Mouse (Mus musculus) hindbrain, embryonic 15.5 days (tissue): ENCODE measurements around the gene Cog3. TPM values are rescaled to one million over a fixed set of nuclear protein-coding genes. Genes with fewer than 3 reads are reported as not detected.

ENCODE experiments used
- ATAC-seq: fragments of 200-750 bp; cut with Nextera tagmentation; 2 replicates; pipeline ENCODE4 v1.8.0; 2017; ENCODE audit warnings: low read depth, moderate number of reproducible peaks, moderate TSS enrichment; ENCODE audit not compliant: low FRiP score
- H3K27ac ChIP-seq: fragments of 300-500 bp; sonication (generic); replicated peaks from 2 replicates; pipeline ENCODE4 v1.5.1; 2015; ENCODE audit warnings: mild to moderate bottlenecking, inconsistent platforms
- H3K27me3 ChIP-seq: fragments of 300-500 bp; sonication (generic); 2 replicates; pipeline ENCODE4 v1.6.1; 2015; ENCODE audit warnings: control low read depth, inconsistent platforms
- H3K36me3 ChIP-seq: fragments of 300-500 bp; sonication (generic); 2 replicates; pipeline ENCODE4 v1.6.1; 2015; ENCODE audit warnings: control low read depth, inconsistent platforms
- H3K4me1 ChIP-seq: fragments of 300-500 bp; sonication (generic); replicated peaks from 2 replicates; pipeline ENCODE4 v1.6.1; 2015; ENCODE audit warnings: control low read depth, inconsistent platforms
- H3K4me2 ChIP-seq: fragments of 300-500 bp; sonication (generic); 2 replicates; pipeline ENCODE4 v1.6.1; 2015; ENCODE audit warnings: moderate library complexity, mild to moderate bottlenecking, inconsistent platforms
- H3K4me3 ChIP-seq: fragments of 300-500 bp; sonication (generic); 2 replicates; pipeline ENCODE4 v1.5.1; 2015; ENCODE audit warnings: mild to moderate bottlenecking, inconsistent platforms
- H3K9ac ChIP-seq: fragments of 300-500 bp; sonication (generic); 2 replicates; pipeline ENCODE4 v1.6.1; 2015; ENCODE audit warnings: inconsistent platforms
- H3K9me3 ChIP-seq: fragments of 300-500 bp; sonication (generic); 2 replicates; pipeline ENCODE4 v1.6.1; 2016; ENCODE audit warnings: control low read depth, inconsistent platforms
- WGBS: fragments of 180-500 bp; shearing (Covaris S2); methylation state at CpG from one replicate; pipeline ENCODE4 v1.1.7; 2015; 5-methylcytosine and 5-hydroxymethylcytosine counted together
- polyA plus RNA-seq: library from polyadenylated mRNA; unstranded; fragments of >200 nt; fragmentation: Nextera tagmentation; extraction: Ambion mirVana; gene quantifications from 2 replicates; pipeline ENCODE4 v1.2.1, GENCODE M21; 2015

Cog3 gene
- 17.7 and 18.2 TPM in 2 replicates for polyA plus RNA-seq

DNA sequence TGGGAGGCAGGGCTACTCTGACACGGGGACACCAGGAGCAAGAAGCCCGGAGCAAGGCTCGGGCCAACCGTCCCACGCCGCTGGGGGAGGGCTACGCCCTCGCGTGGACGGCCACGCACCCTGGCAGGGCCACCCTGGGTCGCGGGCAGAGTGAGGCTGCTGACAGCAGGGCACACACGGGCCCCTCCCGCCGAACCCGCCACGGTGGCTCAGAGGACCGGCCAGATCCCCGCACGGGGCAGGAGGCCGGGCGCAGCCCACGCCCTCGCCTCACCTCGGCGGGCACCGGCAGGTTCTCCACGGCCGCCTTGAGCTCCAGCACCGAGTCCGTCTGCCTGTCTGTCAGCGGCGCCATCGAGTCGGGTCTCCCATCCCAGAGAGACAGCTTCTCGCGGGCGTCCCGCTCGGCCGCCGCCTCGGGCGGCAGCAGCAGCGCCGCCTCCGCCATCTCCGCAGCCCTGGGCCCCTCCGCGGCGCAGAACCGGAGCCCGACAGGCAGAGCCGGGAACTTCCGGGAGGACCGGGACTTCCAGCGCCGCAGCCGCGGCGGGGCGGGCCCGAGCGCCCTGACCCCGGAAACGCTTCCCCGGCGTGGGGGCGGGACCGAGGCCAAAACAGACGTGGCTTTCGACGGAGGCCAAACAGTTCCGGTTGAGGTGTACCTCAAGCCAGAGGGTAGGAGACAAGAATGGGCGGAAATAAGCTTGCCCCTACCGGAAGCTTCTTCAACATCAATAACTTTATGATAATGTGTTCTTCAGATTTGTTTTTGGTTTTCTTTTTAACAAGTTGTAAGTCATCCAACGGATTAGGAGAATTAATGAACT, at the start of gene Cog3:
Cog3 (minus strand) TSS at position 527 of the 827 bp plus-strand sequence.
- no peaks in the 10 kb centered on the region for H3K27me3 ChIP-seq
- H3K9ac ChIP-seq: peak within 1 kb of the TSS; percentile 82
- H3K27ac ChIP-seq: peak within 1 kb of the TSS; percentile 84
- peak within 1 kb of the TSS; percentile 75 for H3K4me2 ChIP-seq
- peak; percentile 98 for ATAC-seq
- no peaks in the 10 kb centered on the region for H3K36me3 ChIP-seq
- H3K4me1 ChIP-seq: peaks cover 26% of the 10 kb centered on the region
- no peaks in the 10 kb centered on the region for H3K9me3 ChIP-seq
- H3K4me3 ChIP-seq: peak within 1 kb of the TSS; percentile 84
- under 1% methylated on average over 78 of the region's 78 CpGs for WGBS

DNA sequence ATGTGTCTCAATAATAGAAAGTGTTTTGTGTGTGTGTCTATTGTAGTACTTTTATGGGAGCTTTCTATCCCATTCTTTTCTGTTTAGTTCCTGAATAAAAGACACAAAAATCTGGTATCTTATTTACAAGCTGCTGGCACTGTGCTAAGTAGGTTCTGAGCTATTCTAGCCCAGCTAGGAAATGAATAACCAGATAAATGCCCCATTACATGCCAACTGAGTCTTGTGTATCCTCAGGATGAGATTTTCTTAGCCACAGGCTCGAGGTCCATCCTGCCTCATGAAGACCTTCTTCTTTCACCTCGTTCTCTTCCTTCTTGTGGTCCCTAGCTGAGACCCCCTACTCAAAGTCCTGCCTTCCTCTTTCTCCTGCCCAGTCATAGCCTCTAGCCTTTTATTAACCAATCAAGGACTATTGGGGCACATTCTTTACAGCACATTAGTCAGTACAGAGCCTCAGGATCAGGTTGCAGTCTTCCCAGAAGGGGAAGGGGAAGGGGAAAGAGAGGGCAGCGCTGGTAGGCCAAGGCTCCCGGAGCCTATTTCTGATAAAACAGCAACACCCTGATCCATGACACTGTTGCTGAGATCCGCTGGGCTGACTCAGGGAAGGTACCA, 43.6 kb upstream of the Cog3 start:
- no peaks in the 10 kb centered on the region for H3K27me3 ChIP-seq
- H3K4me3 ChIP-seq: no peak overlapping the region
- no peak overlapping the region for H3K4me2 ChIP-seq
- no peaks in the 10 kb centered on the region for H3K36me3 ChIP-seq
- H3K9ac ChIP-seq: no peak overlapping the region
- H3K9me3 ChIP-seq: no peaks in the 10 kb centered on the region
- WGBS: 57% methylated on average over 5 of the region's 5 CpGs
- no peaks in the 10 kb centered on the region for H3K4me1 ChIP-seq
- no peak overlapping the region for H3K27ac ChIP-seq
- no peak for ATAC-seq

DNA sequence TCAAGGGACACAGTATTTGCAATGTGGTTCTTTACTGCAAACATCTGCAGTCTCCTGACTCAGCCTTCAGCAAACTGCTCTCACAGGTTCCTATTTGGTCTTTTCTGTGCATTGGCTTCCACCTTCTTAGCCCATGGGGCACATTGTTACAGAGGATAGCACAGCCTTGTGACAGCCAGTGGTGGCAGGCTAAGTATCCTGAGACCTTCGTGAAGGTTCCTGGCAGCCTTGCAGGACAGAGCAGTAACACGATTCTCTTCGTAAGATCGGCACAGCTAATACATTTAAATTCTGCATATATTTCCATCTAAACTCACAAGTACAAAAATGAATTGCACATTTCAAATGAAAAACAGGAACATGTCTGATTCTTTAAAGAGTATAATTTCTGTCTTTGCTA, 41.6 kb upstream of the Cog3 start:
- Histone ChIP-seq H3K9me3 (no peaks in the 10 kb centered on the region), H3K9ac (no peak overlapping the region), H3K27me3 (no peaks in the 10 kb centered on the region), H3K36me3 (no peaks in the 10 kb centered on the region), H3K4me2 (no peak overlapping the region), H3K4me3 (no peak overlapping the region), H3K4me1 (no peaks in the 10 kb centered on the region), H3K27ac (no peak overlapping the region)
- 91% methylated on average over 4 of the region's 4 CpGs for WGBS
- ATAC-seq: no peak

DNA sequence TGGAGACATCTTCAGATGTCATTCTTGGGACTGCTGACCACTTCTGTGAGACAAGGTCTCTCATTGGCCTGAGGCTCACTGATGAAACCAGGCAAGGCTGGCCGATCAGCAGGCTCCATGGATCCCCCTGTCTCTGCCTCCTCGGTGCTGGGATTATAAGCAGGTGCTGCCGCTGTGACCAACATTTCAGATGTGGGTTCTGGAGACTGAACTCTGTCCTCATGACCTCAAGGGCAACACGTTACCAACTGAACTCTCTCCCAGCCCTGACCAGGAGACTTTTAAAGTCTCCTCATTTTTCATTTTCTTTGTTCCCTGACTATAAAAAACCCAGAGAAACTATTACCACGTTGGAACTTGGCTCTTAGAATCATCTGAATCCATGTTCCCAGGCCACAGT, 40.4 kb upstream of the Cog3 start:
- Histone ChIP-seq H3K4me3 (no peak overlapping the region), H3K9me3 (no peaks in the 10 kb centered on the region), H3K27ac (no peak overlapping the region), H3K9ac (no peak overlapping the region), H3K4me1 (no peaks in the 10 kb centered on the region), H3K27me3 (no peaks in the 10 kb centered on the region), H3K36me3 (no peaks in the 10 kb centered on the region), H3K4me2 (no peak overlapping the region)
- ATAC-seq: no peak
- 74% methylated on average over 5 of the region's 5 CpGs for WGBS

DNA sequence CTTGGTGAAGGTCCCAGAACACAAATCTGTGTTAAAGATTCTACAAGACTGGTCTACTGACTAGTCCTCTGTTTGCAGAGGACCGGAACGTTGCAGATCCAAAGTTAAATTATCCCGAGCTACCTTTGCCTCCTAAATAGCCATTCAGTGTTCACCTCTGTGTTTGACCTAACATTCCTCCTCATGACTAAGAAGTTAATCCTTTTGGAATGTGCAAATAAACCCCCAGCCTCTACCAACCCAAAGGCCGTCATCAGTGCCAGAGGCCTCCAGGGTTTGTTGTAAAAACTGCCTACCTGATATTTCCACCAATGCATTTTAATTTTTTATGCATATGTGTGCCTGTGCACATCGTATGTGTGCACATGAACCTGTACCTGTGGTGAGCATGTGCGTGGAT, 40.0 kb upstream of the Cog3 start:
- 90% methylated on average over 6 of the region's 6 CpGs for WGBS
- Histone ChIP-seq H3K4me2 (no peak overlapping the region), H3K27ac (no peak overlapping the region), H3K9me3 (no peaks in the 10 kb centered on the region), H3K27me3 (no peaks in the 10 kb centered on the region), H3K4me1 (no peaks in the 10 kb centered on the region), H3K4me3 (no peak overlapping the region), H3K36me3 (no peaks in the 10 kb centered on the region), H3K9ac (no peak overlapping the region)
- no peak for ATAC-seq

DNA sequence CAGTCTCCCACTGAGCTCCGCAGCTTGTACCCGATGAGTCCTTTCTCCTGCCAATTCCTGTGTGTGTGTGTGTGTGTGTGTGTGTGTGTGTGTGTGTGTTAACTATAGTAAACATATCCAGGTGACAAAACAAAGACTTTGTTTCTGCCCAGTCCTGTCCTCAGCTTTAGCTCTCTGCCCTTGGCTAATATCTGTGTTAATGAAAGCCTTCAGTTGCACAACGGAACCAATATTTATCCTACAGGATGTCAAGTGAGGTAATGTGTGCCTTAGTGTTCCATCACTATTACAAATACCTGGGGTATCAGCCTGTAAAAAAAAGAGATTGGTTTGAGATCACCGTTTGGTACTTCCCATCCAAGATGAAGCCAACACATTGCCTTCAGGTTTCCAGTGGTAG, 38.8 kb upstream of the Cog3 start:
- H3K36me3 ChIP-seq: no peaks in the 10 kb centered on the region
- no peak overlapping the region for H3K4me2 ChIP-seq
- no peak overlapping the region for H3K9ac ChIP-seq
- H3K4me1 ChIP-seq: no peaks in the 10 kb centered on the region
- H3K27ac ChIP-seq: no peak overlapping the region
- ATAC-seq: no peak
- WGBS: 87% methylated on average over 4 of the region's 4 CpGs
- H3K9me3 ChIP-seq: no peaks in the 10 kb centered on the region
- peaks cover 4% of the 10 kb centered on the region; the same call in 1 of the 2 replicates for H3K27me3 ChIP-seq
- no peak overlapping the region for H3K4me3 ChIP-seq

DNA sequence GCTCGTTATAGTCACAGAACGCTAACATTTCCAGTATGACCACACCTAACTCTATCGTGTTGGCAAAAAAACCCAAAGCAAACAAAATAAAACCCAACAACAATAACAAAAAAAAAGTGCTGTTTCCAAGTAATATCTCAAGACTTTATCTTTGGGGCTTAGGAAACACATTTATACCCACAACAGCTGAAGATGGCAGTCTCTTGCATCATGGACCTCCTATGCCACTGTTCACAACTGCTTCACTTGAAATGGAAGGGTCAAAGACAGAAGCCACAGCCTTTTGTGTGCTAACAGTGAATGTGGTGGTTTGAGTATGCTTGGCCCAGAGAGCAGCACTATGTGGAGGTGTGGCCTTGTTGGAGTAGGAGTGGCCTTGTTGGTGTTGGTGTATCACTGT, 37.1 kb upstream of the Cog3 start:
- Histone ChIP-seq H3K36me3 (no peaks in the 10 kb centered on the region), H3K27ac (no peak overlapping the region), H3K9ac (no peak overlapping the region), H3K4me1 (peaks cover 9% of the 10 kb centered on the region), H3K9me3 (no peaks in the 10 kb centered on the region), H3K4me3 (no peak overlapping the region), H3K27me3 (peaks cover 4% of the 10 kb centered on the region; the same call in 1 of the 2 replicates), H3K4me2 (no peak overlapping the region)
- WGBS: 83% methylated on average over 3 of the region's 3 CpGs
- no peak for ATAC-seq

DNA sequence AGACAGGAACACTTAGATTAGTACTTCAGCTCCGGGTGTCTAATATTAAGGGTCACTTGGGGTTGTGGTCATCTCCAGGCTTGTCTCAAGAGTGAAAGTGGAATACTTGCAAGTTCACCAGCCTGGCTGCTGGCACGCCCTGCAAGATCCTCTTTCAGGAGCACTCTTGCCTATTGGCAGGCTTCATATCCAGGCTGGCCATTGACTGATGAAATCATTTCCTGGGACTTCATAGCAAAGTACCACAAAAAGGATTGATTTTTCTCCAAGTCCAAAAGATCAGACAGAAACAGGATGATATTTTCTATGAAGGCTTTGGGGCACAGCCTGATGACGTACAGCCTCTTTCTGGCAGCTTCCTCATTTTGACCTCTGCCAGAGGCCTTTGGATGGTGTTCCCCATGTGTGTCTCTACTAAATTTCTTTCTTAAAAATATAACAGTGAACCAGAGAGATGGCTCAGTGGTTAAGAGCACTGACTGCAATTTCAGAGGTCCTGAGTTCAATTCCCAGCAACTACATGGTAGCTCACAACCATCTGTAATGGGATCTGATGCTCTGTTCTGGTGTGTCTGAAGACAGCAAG, 36.2 kb upstream of the Cog3 start:
- no peak for ATAC-seq
- Histone ChIP-seq H3K4me3 (no peak overlapping the region), H3K4me1 (peaks cover 15% of the 10 kb centered on the region), H3K27ac (no peak overlapping the region), H3K36me3 (no peaks in the 10 kb centered on the region), H3K9ac (no peak overlapping the region), H3K9me3 (no peaks in the 10 kb centered on the region), H3K4me2 (no peak overlapping the region), H3K27me3 (peaks cover 4% of the 10 kb centered on the region; the same call in 1 of the 2 replicates)
- 89% methylated on average over 3 of the region's 3 CpGs for WGBS

DNA sequence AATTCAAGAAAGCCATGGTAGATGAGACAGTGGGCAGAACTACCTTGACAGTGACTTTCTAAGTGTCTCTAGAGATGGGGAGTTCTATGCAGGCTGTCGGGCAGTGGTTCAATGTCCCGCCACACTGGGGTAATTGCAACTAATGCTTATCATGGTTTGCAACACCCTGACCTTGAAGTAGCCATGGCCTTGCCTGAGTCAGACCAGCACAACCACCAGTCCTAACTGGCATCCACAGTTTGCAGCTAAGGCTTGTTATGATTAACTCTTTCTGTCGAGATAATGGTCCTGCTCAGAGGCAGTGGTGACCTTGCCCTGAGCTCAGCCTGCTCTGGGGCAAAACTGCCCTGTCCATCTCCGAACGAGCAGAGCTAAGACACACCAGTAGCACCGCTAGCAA, 35.0 kb upstream of the Cog3 start:
- Histone ChIP-seq H3K4me1 (peaks cover 16% of the 10 kb centered on the region), H3K27me3 (peaks cover 4% of the 10 kb centered on the region; the same call in 1 of the 2 replicates), H3K27ac (no peak overlapping the region), H3K4me2 (no peak overlapping the region), H3K4me3 (no peak overlapping the region), H3K9me3 (no peaks in the 10 kb centered on the region), H3K9ac (no peak overlapping the region), H3K36me3 (no peaks in the 10 kb centered on the region)
- 87% methylated on average over 6 of the region's 6 CpGs for WGBS
- no peak for ATAC-seq

DNA sequence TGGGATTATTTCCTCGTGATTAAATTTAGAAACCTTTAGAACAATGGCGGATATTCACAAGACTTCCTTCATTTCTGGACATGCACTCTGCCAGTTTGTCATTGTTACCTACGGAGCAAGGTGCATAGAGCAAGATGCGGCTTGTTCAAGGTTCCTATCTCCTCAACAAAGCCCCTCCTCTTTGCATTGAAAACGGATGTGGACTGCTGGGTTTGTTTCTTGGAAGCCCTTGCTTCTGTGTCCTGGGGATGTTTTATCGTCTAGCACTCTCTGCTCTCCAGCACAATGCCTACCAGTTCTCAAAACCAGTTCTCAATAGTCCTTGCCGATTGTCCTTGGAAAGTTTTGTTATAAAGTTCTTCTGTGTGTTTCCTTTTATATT, 33.5 kb upstream of the Cog3 start:
- H3K4me3 ChIP-seq: peak overlapping the region; percentile 77; the same call in 1 of the 2 replicates
- WGBS: 34% methylated on average over 7 of the region's 7 CpGs
- H3K36me3 ChIP-seq: no peaks in the 10 kb centered on the region
- H3K9ac ChIP-seq: no peak overlapping the region
- peaks cover 4% of the 10 kb centered on the region; the same call in 1 of the 2 replicates for H3K27me3 ChIP-seq
- peaks cover 16% of the 10 kb centered on the region for H3K4me1 ChIP-seq
- H3K4me2 ChIP-seq: peak overlapping the region; percentile 61
- ATAC-seq: no peak
- H3K9me3 ChIP-seq: no peaks in the 10 kb centered on the region
- no peak overlapping the region for H3K27ac ChIP-seq

DNA sequence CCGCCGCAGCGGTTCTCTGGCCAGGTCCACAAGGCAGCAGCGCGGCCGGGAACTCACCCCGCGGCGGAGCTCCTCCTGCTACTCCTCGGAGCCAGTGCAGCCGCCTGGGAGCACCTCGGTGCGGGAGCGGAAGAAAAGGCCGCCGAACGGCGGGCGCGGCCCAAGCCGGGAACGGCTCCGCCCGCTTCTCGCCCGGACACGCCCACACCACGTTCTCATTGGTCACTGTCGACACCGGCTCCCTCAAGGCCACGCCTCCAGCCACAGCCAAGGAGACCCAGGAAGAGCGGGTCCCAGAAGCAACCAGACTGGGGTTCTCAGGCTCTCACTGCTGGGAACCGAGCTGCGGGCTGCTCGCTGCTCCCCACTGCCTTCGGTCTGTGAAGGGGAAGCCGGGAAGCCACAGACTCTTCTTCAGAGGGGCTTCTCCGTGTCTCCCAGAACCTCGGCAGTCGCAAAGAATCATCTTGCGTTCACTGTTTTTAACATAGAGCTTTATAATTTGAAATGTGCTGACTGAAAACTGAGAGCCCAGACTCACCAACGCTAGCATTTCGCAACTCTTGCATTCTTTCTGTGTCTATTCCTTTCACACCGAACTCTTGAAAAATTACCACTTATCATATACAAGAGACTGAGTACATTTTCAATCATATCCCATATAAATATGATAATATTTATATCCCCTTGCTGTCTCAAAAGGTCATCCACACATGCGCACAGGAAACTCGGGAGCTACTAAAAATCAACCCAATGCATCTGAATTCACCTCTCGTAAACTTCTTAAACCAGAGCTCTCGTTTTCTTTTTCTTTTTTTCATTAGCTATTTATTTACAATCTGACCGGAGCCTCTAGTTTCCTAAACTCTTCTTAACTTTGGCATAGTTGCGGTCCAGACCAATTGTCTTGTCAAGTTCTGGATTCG, 32.8 kb upstream of the Cog3 start, which contains the start of gene Slc25a30:
Slc25a30 (minus strand) TSS at position 170 of the 926 bp plus-strand sequence.
- peak within 1 kb of the TSS; percentile 92 for H3K27ac ChIP-seq
- peaks cover 16% of the 10 kb centered on the region for H3K4me1 ChIP-seq
- WGBS: 7% methylated on average over 51 of the region's 51 CpGs
- H3K4me2 ChIP-seq: peak within 1 kb of the TSS; percentile 61
- peak; percentile 99 for ATAC-seq
- peaks cover 4% of the 10 kb centered on the region; the same call in 1 of the 2 replicates for H3K27me3 ChIP-seq
- peak within 1 kb of the TSS; percentile 77 for H3K4me3 ChIP-seq
- H3K36me3 ChIP-seq: no peaks in the 10 kb centered on the region
- peak within 1 kb of the TSS; percentile 84 for H3K9ac ChIP-seq
- no peaks in the 10 kb centered on the region for H3K9me3 ChIP-seq
